Mouse (Mus musculus) T-helper 2 cell (primary cell): ENCODE results near the gene Kl.

ENCODE experiments used
- in situ Hi-C: fragments of 300-600 bp; cut with MboI, MseI; formaldehyde crosslinking; loops from one replicate; pipeline ENCODE4 v1.15.1; 2025; ENCODE audit warnings: high pct_unique_total_duplicates

The Kl gene

DNA sequence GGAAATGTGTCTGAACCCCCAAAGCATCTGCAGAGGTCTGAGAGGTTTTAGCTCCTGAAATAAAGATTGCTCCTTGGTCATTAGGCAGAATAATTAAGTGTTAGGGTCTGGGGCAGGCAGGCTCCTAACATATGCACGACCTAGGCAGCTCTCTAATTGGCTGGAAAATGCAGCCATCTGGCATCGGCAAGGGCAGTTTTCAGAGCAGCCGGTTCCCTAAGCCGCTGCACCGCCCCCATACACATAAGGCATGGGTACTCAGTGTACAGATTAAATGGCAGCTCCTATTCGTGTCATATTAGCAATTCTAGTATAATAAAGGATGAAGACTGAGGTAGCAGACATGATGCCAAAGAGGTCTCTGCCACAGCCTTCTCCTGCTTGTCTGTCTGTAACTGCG, 74.8 kb downstream of the Kl start:
- in situ Hi-C loops: no loop called here

DNA sequence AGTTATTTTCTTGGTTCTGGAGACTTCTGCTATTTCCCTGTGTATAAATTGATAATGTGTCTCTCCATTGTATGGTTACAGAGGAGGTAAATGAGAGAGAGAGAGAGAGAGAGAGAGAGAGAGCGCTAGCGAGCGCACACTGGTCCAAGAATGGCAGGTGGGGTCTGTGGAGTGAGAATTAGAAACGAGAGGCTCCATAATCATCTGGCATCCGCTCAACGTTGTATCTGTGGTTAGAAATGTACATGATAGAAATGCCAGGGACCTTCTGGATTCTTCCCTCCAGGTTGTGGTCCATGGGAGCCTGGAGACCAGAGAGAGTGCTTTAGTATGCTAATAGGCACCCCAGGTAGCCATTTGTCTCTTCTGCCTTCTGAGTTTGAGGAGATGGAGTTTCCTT, 76.5 kb downstream of the Kl start:
- in situ Hi-C loops: no loop called here

DNA sequence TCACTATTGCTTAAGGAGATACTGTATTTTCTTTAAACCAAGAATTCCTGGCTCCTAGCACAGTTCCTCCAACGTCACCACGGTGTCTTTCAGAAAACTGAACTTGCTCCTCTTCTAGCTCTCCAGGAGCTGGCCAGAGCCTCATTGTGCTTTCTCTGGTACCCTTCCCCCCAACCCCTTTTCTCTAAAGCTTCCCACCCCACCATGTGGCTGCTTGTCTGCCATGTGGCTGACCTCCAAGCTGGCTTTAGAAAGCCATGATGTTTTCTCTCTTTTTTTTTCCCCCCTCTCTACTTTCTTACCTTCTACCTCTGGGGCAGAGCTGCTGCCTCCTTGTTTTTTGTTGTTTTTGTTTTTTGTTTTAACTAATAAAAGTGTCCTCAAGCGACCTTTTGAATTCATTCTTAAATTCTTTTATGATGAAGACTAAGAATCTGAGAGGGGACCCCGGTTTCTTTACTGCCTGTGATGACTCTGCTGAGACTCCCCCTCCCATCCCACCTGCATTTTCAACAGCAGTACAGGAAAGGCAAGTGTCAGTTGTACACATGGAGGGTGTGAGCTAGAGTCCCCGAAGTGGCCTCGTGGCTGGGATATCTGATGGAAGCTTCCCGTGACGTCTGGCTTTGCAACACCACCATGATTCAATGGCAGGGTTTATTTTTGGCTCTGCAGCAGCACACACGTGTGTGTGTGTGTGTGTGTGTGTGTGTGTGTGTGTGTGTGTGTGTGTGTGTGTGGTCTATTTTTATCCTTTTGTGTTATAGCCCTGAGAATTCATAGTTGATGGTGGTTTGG, 82.5 kb downstream of the Kl start:
- in situ Hi-C loops: no loop called here

DNA sequence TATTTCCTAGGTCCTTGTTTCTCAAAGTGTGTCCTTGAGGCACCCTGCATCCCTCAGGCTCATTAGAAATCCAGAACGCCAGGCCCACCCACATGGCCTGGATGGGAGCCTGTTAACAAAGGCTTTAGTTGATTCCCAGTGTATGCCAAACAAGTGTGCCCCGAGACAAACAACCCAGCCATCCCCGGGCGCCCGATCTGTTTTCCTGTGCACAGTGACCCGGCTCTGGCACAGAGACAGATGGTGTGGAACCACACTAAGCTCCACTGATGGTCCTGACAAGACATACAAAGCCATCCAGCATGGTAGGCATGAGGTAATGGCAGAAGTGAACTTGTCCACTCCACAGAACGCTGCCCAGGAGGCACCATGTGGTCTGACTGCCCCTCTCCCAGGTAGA, 85.5 kb downstream of the Kl start:
- in situ Hi-C loops: no loop called here

DNA sequence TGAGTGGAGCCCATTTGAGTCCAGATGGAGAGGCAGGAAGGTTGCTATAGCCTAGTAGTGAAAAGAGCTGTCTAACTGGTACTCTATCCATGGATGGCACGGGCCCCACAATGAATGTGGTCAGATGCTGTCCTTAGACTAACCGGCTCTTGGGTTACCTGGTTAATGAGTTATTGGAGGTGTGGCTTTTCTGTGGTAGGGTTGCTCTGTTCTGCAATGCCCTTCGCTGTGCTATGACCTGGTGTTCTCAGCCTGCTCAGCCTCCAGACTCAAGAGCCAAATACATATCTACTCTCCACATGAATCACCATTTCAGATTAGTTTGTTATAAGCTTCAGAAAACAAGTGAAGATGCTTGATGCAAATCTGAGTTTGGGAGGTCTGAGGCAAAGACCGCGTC, 90.5 kb downstream of the Kl start:
- in situ Hi-C loops: no loop called here
